ENCODE assay signal across 8 mouse cellular contexts in the genomic region with DNA sequence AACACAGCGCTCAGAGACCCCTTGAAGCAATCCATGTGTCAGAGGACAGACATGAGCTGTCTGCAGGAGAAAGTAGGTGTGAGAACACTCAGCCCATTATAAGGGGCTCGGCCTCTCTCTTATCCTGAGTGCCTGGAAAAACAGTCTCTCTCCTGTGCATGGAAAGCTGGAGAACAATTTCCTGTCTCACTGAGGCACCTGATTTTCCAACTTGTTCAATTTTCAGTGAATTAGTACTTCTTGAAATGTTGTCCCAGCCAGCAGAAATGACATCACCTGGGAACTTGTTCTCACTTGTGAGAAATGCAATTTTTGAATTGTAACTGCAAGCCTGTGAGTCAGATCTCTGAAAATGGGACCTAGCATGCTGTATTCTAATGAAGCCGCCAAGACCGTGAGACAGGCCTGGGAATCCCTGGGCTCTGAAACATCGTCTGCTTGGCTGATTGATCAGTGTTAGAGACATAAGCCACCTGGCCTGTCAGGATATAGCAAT. TPM values are rescaled to one million over a fixed set of nuclear protein-coding genes. Genes with fewer than 3 reads are reported as not detected.
DNase-seq lines count a peak whose midpoint lies in the region; ATAC-seq lines count a peak whose summit lies in the region.

No protein-coding gene starts in this region.

- H3K4me3 ChIP-seq in embryonic facial prominence, embryonic 14.5 days (ENCODE audit: low read depth, low read length): no peak overlapping the region
- H3K4me3 ChIP-seq in forebrain, embryonic 13.5 days: no peak overlapping the region

- no peak overlapping the region for H3K4me2 ChIP-seq in embryonic facial prominence, embryonic 14.5 days (ENCODE audit: low read depth, low read length)
- H3K4me2 ChIP-seq in forebrain, embryonic 13.5 days: no peak overlapping the region

- H3K9me3 ChIP-seq in embryonic facial prominence, embryonic 14.5 days (ENCODE audit: control insufficient read depth, low read length): no peaks in the 10 kb centered on the region
- H3K9me3 ChIP-seq in forebrain, embryonic 13.5 days (replicated peaks): no peaks in the 10 kb centered on the region; the same call in 1 of the 2 replicates

- H3K27ac ChIP-seq in embryonic facial prominence, embryonic 14.5 days (replicated peaks; ENCODE audit: low read depth, low read length): peak overlapping the region; percentile 35
- H3K27ac ChIP-seq in forebrain, embryonic 13.5 days: no peak overlapping the region

- intact Hi-C loops in gastrocnemius, postnatal 36 days (cut with DNase I): no loop called here
- intact Hi-C loops in heart, postnatal 25 days (cut with DNase I): no loop called here

- H3K9ac ChIP-seq in embryonic facial prominence, embryonic 14.5 days (ENCODE audit: low read depth, low read length): no peak overlapping the region
- H3K9ac ChIP-seq in forebrain, embryonic 13.5 days: no peak overlapping the region

- 35% methylated on average over 5 of the region's 5 CpGs for WGBS in embryonic facial prominence, embryonic 14.5 days
- 62% methylated on average over 5 of the region's 5 CpGs for WGBS in forebrain, embryonic 13.5 days

- peak; percentile 12 for DNase-seq in gastrocnemius, postnatal 25 days
- DNase-seq in gastrocnemius, postnatal 36 days: no peak
- DNase-seq in embryonic facial prominence, embryonic 14.5 days (ENCODE audit: low spot score): peak; percentile 72
- DNase-seq in heart, postnatal 25 days (ENCODE audit: low spot score): peak; percentile 31
- DNase-seq in lung, postnatal 4 days: peak; percentile 18 to 34
- no peak for DNase-seq in testis, postnatal 14 days (ENCODE audit: low spot score)
- DNase-seq in right cerebral cortex, postnatal 25 days: no peak

- no peak; the same call in 1 of the 2 replicates for ATAC-seq in embryonic facial prominence, embryonic 14.5 days (ENCODE audit: low read depth)
- ATAC-seq in forebrain, embryonic 13.5 days: no peak

- H3K4me1 ChIP-seq in embryonic facial prominence, embryonic 14.5 days (ENCODE audit: control insufficient read depth, insufficient read depth, low read length): no peaks in the 10 kb centered on the region
- H3K4me1 ChIP-seq in forebrain, embryonic 13.5 days: no peaks in the 10 kb centered on the region

- no peaks in the 10 kb centered on the region for H3K36me3 ChIP-seq in embryonic facial prominence, embryonic 14.5 days (ENCODE audit: control insufficient read depth, insufficient read depth, low read length)
- H3K36me3 ChIP-seq in forebrain, embryonic 13.5 days (ENCODE audit: poor library complexity, severe bottlenecking): no peaks in the 10 kb centered on the region

- H3K27me3 ChIP-seq in embryonic facial prominence, embryonic 14.5 days (replicated peaks; ENCODE audit: control insufficient read depth, insufficient read depth, low read length): no peaks in the 10 kb centered on the region
- H3K27me3 ChIP-seq in forebrain, embryonic 13.5 days: no peaks in the 10 kb centered on the region

RNA-seq across cellular contexts. Expression of gene Ugp2, which starts 28.2 kb away (rescaled TPM):
- total RNA-seq in gastrocnemius, postnatal 25 days (2021): 100 to 1,000 TPM; 358 to 461 TPM
- total RNA-seq in gastrocnemius, postnatal 36 days (2021): 100 to 1,000 TPM; 381 to 442 TPM
- 119 and 128 TPM in 2 replicates for polyA plus RNA-seq in embryonic facial prominence, embryonic 14.5 days (2014; fragmentation: Nextera tagmentation; extraction: Ambion mirVana)
- 100 to 1,000 TPM; 206 to 224 TPM for total RNA-seq in heart, postnatal 25 days (2021)
- 48.8 and 52.6 TPM in 2 replicates for polyA plus RNA-seq in forebrain, embryonic 13.5 days (2015; fragmentation: Nextera tagmentation; extraction: Ambion mirVana)

Comparison
In these comparisons a context has a peak if more than half of its experiments do, and no peak if none do; other contexts are left out.
1. DNase-seq: peak in gastrocnemius, postnatal 25 days (single experiment), embryonic facial prominence, embryonic 14.5 days (single experiment), heart, postnatal 25 days (single experiment) and lung, postnatal 4 days (2 of 2); none in gastrocnemius, postnatal 36 days (0 of 2), testis, postnatal 14 days (single experiment) and right cerebral cortex, postnatal 25 days (single experiment).